15 mouse cellular contexts compared by ENCODE assay signal in genomic region chr5:50293794-50294193, GRCm38 (mm10).
DNase-seq lines count a peak whose midpoint lies in the region; ATAC-seq and TF ChIP-seq lines count a peak whose summit lies in the region.
"Had no signal": no experiment of that assay in that cellular context is flagged by ENCODE, and none has a peak within 500 bp of the region (broad histone marks: within the 10 kb centered on the region; RNA-seq: fewer than 3 reads in every experiment).

No protein-coding gene starts in this region.

- intact Hi-C loops in gastrocnemius, adult 2 months (cut with DNase I), result no loop called here
- intact Hi-C loops in left cerebral cortex, postnatal 10 days (cut with DNase I), result no loop called here

- TF ChIP-seq EP300 in lung, postnatal 0 days (IDR thresholded peaks at IDR 0.05), result no peak

- no peak overlapping the region for H3K27ac ChIP-seq in gastrocnemius, adult 2 months
- no peak overlapping the region for H3K27ac ChIP-seq in lung, postnatal 0 days (ENCODE audit: low read length)
- H3K27ac ChIP-seq: limb, embryonic 12.5 days; macrophage had no signal

- ATAC-seq in lung, postnatal 0 days, result no peak

- no peaks in the 10 kb centered on the region for H3K4me1 ChIP-seq in lung, postnatal 0 days (ENCODE audit: insufficient read depth, low read depth, low read length)
- H3K4me1 ChIP-seq: limb, embryonic 12.5 days had no signal

- peak; percentile 17; the same call in 1 of the 2 replicates for TF ChIP-seq CTCF in gastrocnemius, adult 2 months (IDR thresholded peaks at IDR 0.05)
- no peak for TF ChIP-seq CTCF in lung, postnatal 0 days (IDR thresholded peaks at IDR 0.05)

- no peak overlapping the region for H3K9ac ChIP-seq in lung, postnatal 0 days (replicated peaks; ENCODE audit: low read depth)
- H3K9ac ChIP-seq: limb, embryonic 12.5 days had no signal

- H3K27me3 ChIP-seq in lung, postnatal 0 days (replicated peaks; ENCODE audit: insufficient read depth, low read length), result no peaks in the 10 kb centered on the region
- H3K27me3 ChIP-seq: limb, embryonic 12.5 days had no signal

- no peaks in the 10 kb centered on the region for H3K36me3 ChIP-seq in lung, postnatal 0 days (ENCODE audit: insufficient read depth, low read length)
- H3K36me3 ChIP-seq: limb, embryonic 12.5 days had no signal

- WGBS in lung, postnatal 0 days, result 55% methylated on average over 3 of the region's 3 CpGs

- no peak overlapping the region for H3K4me2 ChIP-seq in lung, postnatal 0 days (replicated peaks; ENCODE audit: low read depth, low read length)
- H3K4me2 ChIP-seq: limb, embryonic 12.5 days had no signal

- no peaks in the 10 kb centered on the region for H3K9me3 ChIP-seq in lung, postnatal 0 days (ENCODE audit: low read length)
- H3K9me3 ChIP-seq: limb, embryonic 12.5 days had no signal

- H3K4me3 ChIP-seq in gastrocnemius, adult 2 months, result no peak overlapping the region
- no peak overlapping the region for H3K4me3 ChIP-seq in lung, postnatal 0 days (ENCODE audit: low read depth, low read length)
- H3K4me3 ChIP-seq: limb, embryonic 12.5 days had no signal

- DNase-seq in gastrocnemius, adult 2 months, result no peak
- no peak for DNase-seq in gastrocnemius, adult 8-10 months (ENCODE audit: low spot score in 2 of 2)
- DNase-seq in lung, postnatal 0 days (ENCODE audit: low spot score), result peak; percentile 9
- no peak for DNase-seq in lung, postnatal 10 days
- peak; percentile 54 for DNase-seq in ZHBTc4 (ENCODE audit: low read depth, low spot score)
- peak; percentile 53 for DNase-seq in retina, embryonic 14.5 days (ENCODE audit: low spot score)
- no peak for DNase-seq in kidney, adult 18-20 months
- no peak for DNase-seq in left cerebral cortex, postnatal 10 days (ENCODE audit: extremely low spot score in 1 of 2, low spot score in 2 of 2)
- DNase-seq: adrenal gland, adult 2 months; cerebellum, adult 8-10 months; heart, postnatal 4 days; kidney, postnatal 4 days; right cerebral cortex, postnatal 25 days had no signal

Comparison
In these comparisons a context has a peak if more than half of its experiments do, and no peak if none do; other contexts are left out.
1. DNase-seq: peak in lung, postnatal 0 days (single experiment), ZHBTc4 (single experiment) and retina, embryonic 14.5 days (single experiment); none in gastrocnemius, adult 2 months (single experiment), gastrocnemius, adult 8-10 months (0 of 2), lung, postnatal 10 days (single experiment), kidney, adult 18-20 months (single experiment) and left cerebral cortex, postnatal 10 days (0 of 2).